Mouse (Mus musculus) liver, embryonic 16.5 days (tissue): ENCODE measurements around the gene Khdc3. TPM values are rescaled to one million over a fixed set of nuclear protein-coding genes. Genes with fewer than 3 reads are reported as not detected.

Experiments
- ATAC-seq: fragments of 200-750 bp; cut with Nextera tagmentation; 2 replicates; pipeline ENCODE4 v1.8.0; 2017; ENCODE audit warnings: low read depth, mild to moderate bottlenecking, moderate number of reproducible peaks, moderate library complexity
- H3K27ac ChIP-seq: fragments of 300-500 bp; sonication (generic); 2 replicates; pipeline ENCODE4 v1.5.1; 2014; ENCODE audit warnings: mild to moderate bottlenecking, low read length
- H3K27me3 ChIP-seq: fragments of 300-500 bp; sonication (generic); 2 replicates; pipeline ENCODE4 v1.6.1; 2014; ENCODE audit warnings: low read depth, low read length, mixed read lengths; ENCODE audit not compliant: control insufficient read depth, insufficient read depth
- H3K36me3 ChIP-seq: fragments of 300-500 bp; sonication (generic); 2 replicates; pipeline ENCODE4 v1.6.1; 2014; ENCODE audit warnings: mild to moderate bottlenecking; ENCODE audit not compliant: control insufficient read depth, insufficient read depth
- H3K4me1 ChIP-seq: fragments of 300-500 bp; sonication (generic); 2 replicates; pipeline ENCODE4 v1.6.1; 2014; ENCODE audit warnings: low read depth, low read length, mixed read lengths; ENCODE audit not compliant: control insufficient read depth
- H3K4me2 ChIP-seq: fragments of 300-500 bp; sonication (generic); 2 replicates; pipeline ENCODE4 v1.6.1; 2014; ENCODE audit warnings: low read depth, low read length, mixed read lengths
- H3K4me3 ChIP-seq: fragments of 300-500 bp; sonication (generic); 2 replicates; pipeline ENCODE4 v1.5.1; 2014; ENCODE audit warnings: low read depth, mild to moderate bottlenecking, low read length
- H3K9ac ChIP-seq: fragments of 300-500 bp; sonication (generic); 2 replicates; pipeline ENCODE4 v1.6.1; 2014; ENCODE audit warnings: low read depth, low read length
- H3K9me3 ChIP-seq: fragments of 300-500 bp; sonication (generic); replicated peaks from 2 replicates; pipeline ENCODE4 v1.6.1; 2016; ENCODE audit warnings: low read length; ENCODE audit not compliant: control insufficient read depth
- WGBS: fragments of 180-500 bp; shearing (Covaris S2); extraction: QIAGEN DNeasy Blood & Tissue Kit; methylation state at CpG from one replicate; pipeline ENCODE4 v1.1.7; 2014; ENCODE audit not compliant: insufficient replicate concordance; 5-methylcytosine and 5-hydroxymethylcytosine counted together
- polyA plus RNA-seq: library from polyadenylated mRNA; unstranded; fragments of >200 nt; fragmentation: Nextera tagmentation; extraction: Ambion mirVana; gene quantifications from 2 replicates; pipeline ENCODE4 v1.2.1, GENCODE M21; 2015

Gene Khdc3
- polyA plus RNA-seq, 1 experiment from 2014 or later: 0.05 TPM

- Histone ChIP-seq H3K27me3 (no peaks in the 10 kb centered on the region), H3K4me3 (no peak overlapping the region), H3K4me2 (no peak overlapping the region), H3K4me1 (no peaks in the 10 kb centered on the region), H3K9ac (no peak overlapping the region), H3K9me3 (no peaks in the 10 kb centered on the region), H3K27ac (peak overlapping the region; percentile 31), H3K36me3 (no peaks in the 10 kb centered on the region)
- ATAC-seq: no peak
- 65% methylated on average over 10 of the region's 10 CpGs for WGBS
These were observed 11.5 kb upstream of the Khdc3 start for GRCm38 (mm10) chr9:73090121-73090520.

- no peak overlapping the region for H3K4me3 ChIP-seq
- no peak overlapping the region for H3K9ac ChIP-seq
- no peaks in the 10 kb centered on the region for H3K36me3 ChIP-seq
- no peak overlapping the region for H3K27ac ChIP-seq
- WGBS: 3% methylated on average over 1 of the region's 1 CpGs
- H3K27me3 ChIP-seq: no peaks in the 10 kb centered on the region
- H3K4me2 ChIP-seq: no peak overlapping the region
- H3K4me1 ChIP-seq: no peaks in the 10 kb centered on the region
- no peaks in the 10 kb centered on the region for H3K9me3 ChIP-seq
- ATAC-seq: no peak
These were observed 9.9 kb upstream of the Khdc3 start for GRCm38 (mm10) chr9:73091747-73092146.

GRCm38 (mm10) chr9:73094580-73094979, 7.1 kb upstream of the Khdc3 start:
- no peaks in the 10 kb centered on the region for H3K9me3 ChIP-seq
- H3K4me3 ChIP-seq: no peak overlapping the region
- H3K4me2 ChIP-seq: no peak overlapping the region
- H3K9ac ChIP-seq: no peak overlapping the region
- no peaks in the 10 kb centered on the region for H3K27me3 ChIP-seq
- no peaks in the 10 kb centered on the region for H3K36me3 ChIP-seq
- H3K4me1 ChIP-seq: no peaks in the 10 kb centered on the region
- 71% methylated on average over 17 of the region's 17 CpGs for WGBS
- ATAC-seq: no peak
- H3K27ac ChIP-seq: no peak overlapping the region

- Histone ChIP-seq H3K9me3 (no peaks in the 10 kb centered on the region), H3K27me3 (peaks cover 8% of the 10 kb centered on the region), H3K36me3 (no peaks in the 10 kb centered on the region), H3K4me2 (no peak overlapping the region), H3K9ac (no peak overlapping the region), H3K4me3 (no peak overlapping the region), H3K27ac (no peak overlapping the region), H3K4me1 (no peaks in the 10 kb centered on the region)
- 58% methylated on average over 2 of the region's 2 CpGs for WGBS
- no peak for ATAC-seq
These were observed 3.7 kb upstream of the Khdc3 start for GRCm38 (mm10) chr9:73097898-73098297.

GRCm38 (mm10) chr9:73102181-73102580, 545 bp downstream of the Khdc3 start, which contains the start of gene Gm20509:
Gene Gm20509 (plus strand): TSS chr9:73102470.
- ATAC-seq: no peak
- whole genome bisulfite sequencing: 77% methylated on average over 4 of the region's 4 CpGs
- H3K4me2 ChIP-seq: peak within 1 kb of the TSS; percentile 70

GRCm38 (mm10) chr9:73103159-73103879, 1.7 kb downstream of the Khdc3 start:
- 5% methylated on average over 60 of the region's 60 CpGs for WGBS
- Histone ChIP-seq H3K9me3 (no peaks in the 10 kb centered on the region), H3K9ac (peak overlapping the region; percentile 36; the same call in 1 of the 2 replicates), H3K27me3 (peaks cover 29% of the 10 kb centered on the region), H3K4me1 (no peaks in the 10 kb centered on the region), H3K4me3 (peak overlapping the region; percentile 50), H3K4me2 (peak overlapping the region; percentile 70), H3K27ac (no peak overlapping the region), H3K36me3 (no peaks in the 10 kb centered on the region)
- ATAC-seq: no peak; the same call in 1 of the 2 replicates

More at GRCm38 (mm10) chr9:73102181-73102580, 545 bp downstream of the Khdc3 start, which contains the start of gene Gm20509:
- peaks cover 29% of the 10 kb centered on the region for H3K27me3 ChIP-seq
- H3K9me3 ChIP-seq: no peaks in the 10 kb centered on the region
- no peaks in the 10 kb centered on the region for H3K36me3 ChIP-seq
- no peak within 1 kb of the TSS for H3K27ac ChIP-seq
- H3K4me1 ChIP-seq: no peaks in the 10 kb centered on the region
- peak within 1 kb of the TSS; percentile 36; the same call in 1 of the 2 replicates for H3K9ac ChIP-seq
- H3K4me3 ChIP-seq: peak within 1 kb of the TSS; percentile 50

- Histone ChIP-seq H3K9me3 (no peaks in the 10 kb centered on the region), H3K36me3 (no peaks in the 10 kb centered on the region), H3K9ac (0 out of 2 replicates have a peak overlapping the region, but pooled peaks have one; percentile 36), H3K4me2 (peak overlapping the region; percentile 70), H3K27ac (no peak overlapping the region), H3K4me3 (peak overlapping the region; percentile 50; the same call in 1 of the 2 replicates), H3K27me3 (peaks cover 29% of the 10 kb centered on the region), H3K4me1 (no peaks in the 10 kb centered on the region)
- no peak for ATAC-seq
- 43% methylated on average over 5 of the region's 5 CpGs for WGBS
These were observed 2.2 kb downstream of the Khdc3 start for GRCm38 (mm10) chr9:73103880-73104198.

- Histone ChIP-seq H3K4me3 (no peak overlapping the region), H3K4me2 (no peak overlapping the region), H3K9ac (no peak overlapping the region), H3K27ac (no peak overlapping the region), H3K27me3 (peaks cover 29% of the 10 kb centered on the region), H3K4me1 (no peaks in the 10 kb centered on the region), H3K36me3 (no peaks in the 10 kb centered on the region), H3K9me3 (no peaks in the 10 kb centered on the region)
- no peak for ATAC-seq
- WGBS: 17% methylated on average over 1 of the region's 1 CpGs
These were observed 3.5 kb downstream of the Khdc3 start for GRCm38 (mm10) chr9:73105141-73105540.

- no peak overlapping the region for H3K27ac ChIP-seq
- no peaks in the 10 kb centered on the region for H3K4me1 ChIP-seq
- H3K4me2 ChIP-seq: no peak overlapping the region
- no peak overlapping the region for H3K9ac ChIP-seq
- H3K36me3 ChIP-seq: no peaks in the 10 kb centered on the region
- no peaks in the 10 kb centered on the region for H3K9me3 ChIP-seq
- no peak for ATAC-seq
- H3K27me3 ChIP-seq: peaks cover 29% of the 10 kb centered on the region
- H3K4me3 ChIP-seq: no peak overlapping the region
These were observed 4.1 kb downstream of the Khdc3 start for GRCm38 (mm10) chr9:73105771-73106170.
